Comparison of ENCODE assay signal across 11 mouse cellular contexts in the genomic region with DNA sequence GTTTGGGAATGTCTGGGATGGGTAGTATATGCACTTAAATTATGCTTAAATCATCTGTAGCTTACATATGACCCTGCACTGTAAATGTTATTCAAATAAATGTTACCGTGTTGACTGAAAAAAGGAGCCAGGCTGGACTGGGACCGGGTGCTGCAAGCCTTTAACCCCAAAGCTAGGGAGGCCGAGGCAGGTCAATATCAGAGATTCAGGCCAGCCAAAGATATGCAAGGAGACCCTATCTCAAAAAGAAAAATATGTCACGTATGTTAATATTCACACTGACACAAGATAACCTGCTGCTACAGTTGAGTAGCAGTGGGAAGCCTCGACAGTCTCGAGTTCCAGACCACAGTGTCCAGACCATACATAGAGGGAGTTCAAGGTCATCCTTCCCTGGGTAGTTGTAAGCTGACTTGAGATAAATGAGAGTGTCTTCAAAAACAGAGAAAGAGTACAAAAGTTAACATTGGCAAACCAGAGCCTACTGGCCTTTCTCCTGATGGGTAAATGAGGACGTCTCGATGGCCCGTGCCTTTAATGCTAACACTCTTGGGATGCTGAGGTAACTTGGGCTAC. TPM values are rescaled to one million over a fixed set of nuclear protein-coding genes. Genes with fewer than 3 reads are reported as not detected.
DNase-seq lines count a peak whose midpoint lies in the region; ATAC-seq lines count a peak whose summit lies in the region.
"Had no signal": no experiment of that assay in that cellular context is flagged by ENCODE, and none has a peak within 500 bp of the region (broad histone marks: within the 10 kb centered on the region; RNA-seq: fewer than 3 reads in every experiment).

No protein-coding gene starts in this region.

- no peak for ATAC-seq in lung, embryonic 16.5 days (ENCODE audit: low read depth)
- no peak for ATAC-seq in forebrain, embryonic 11.5 days (replicated peaks; ENCODE audit: low FRiP score)
- no peak for ATAC-seq in limb, embryonic 12.5 days (ENCODE audit: insufficient number of reproducible peaks, insufficient read depth, low FRiP score, low TSS enrichment, low read depth)
- ATAC-seq in stomach, embryonic 14.5 days (ENCODE audit: insufficient number of reproducible peaks, insufficient read depth, low FRiP score, low read depth) = no peak

- H3K4me3 ChIP-seq in lung, embryonic 16.5 days (ENCODE audit: low read length) = peak overlapping the region; percentile 22
- peak overlapping the region; percentile 81 for H3K4me3 ChIP-seq in forebrain, embryonic 11.5 days (ENCODE audit: low read depth, low read length)
- peak overlapping the region; percentile 84 for H3K4me3 ChIP-seq in limb, embryonic 12.5 days (replicated peaks)
- H3K4me3 ChIP-seq in stomach, embryonic 14.5 days (ENCODE audit: low read depth, low read length) = peak overlapping the region; percentile 53

- peak overlapping the region; percentile 72 for H3K4me2 ChIP-seq in lung, embryonic 16.5 days (ENCODE audit: low read depth, low read length)
- peak overlapping the region; percentile 69 for H3K4me2 ChIP-seq in forebrain, embryonic 11.5 days (ENCODE audit: low read depth, low read length, severe bottlenecking)
- H3K4me2 ChIP-seq in limb, embryonic 12.5 days = peak overlapping the region; percentile 89
- peak overlapping the region; percentile 95 for H3K4me2 ChIP-seq in stomach, embryonic 14.5 days (replicated peaks; ENCODE audit: low read depth, low read length)

- H3K27me3 ChIP-seq in lung, embryonic 16.5 days (ENCODE audit: control insufficient read depth, insufficient read depth, low read depth, low read length) = no peaks in the 10 kb centered on the region
- no peaks in the 10 kb centered on the region for H3K27me3 ChIP-seq in forebrain, embryonic 11.5 days (ENCODE audit: control insufficient read depth, insufficient read depth, low read length)
- H3K27me3 ChIP-seq in limb, embryonic 12.5 days = no peaks in the 10 kb centered on the region
- no peaks in the 10 kb centered on the region for H3K27me3 ChIP-seq in stomach, embryonic 14.5 days (ENCODE audit: control insufficient read depth, insufficient read depth, low read length)

- peaks cover 3% of the 10 kb centered on the region for H3K36me3 ChIP-seq in lung, embryonic 16.5 days (ENCODE audit: control insufficient read depth, insufficient read depth, low read length)
- H3K36me3 ChIP-seq in forebrain, embryonic 11.5 days (ENCODE audit: control insufficient read depth, insufficient read depth, low read length) = no peaks in the 10 kb centered on the region
- H3K36me3 ChIP-seq in limb, embryonic 12.5 days = peaks cover 33% of the 10 kb centered on the region
- H3K36me3 ChIP-seq in stomach, embryonic 14.5 days (ENCODE audit: control insufficient read depth, insufficient read depth, low read length) = peaks cover 17% of the 10 kb centered on the region

- H3K9me3 ChIP-seq in lung, embryonic 16.5 days (ENCODE audit: control insufficient read depth, low read length) = no peaks in the 10 kb centered on the region
- no peaks in the 10 kb centered on the region for H3K9me3 ChIP-seq in forebrain, embryonic 11.5 days (ENCODE audit: control insufficient read depth, low read length)
- no peaks in the 10 kb centered on the region for H3K9me3 ChIP-seq in limb, embryonic 12.5 days
- H3K9me3 ChIP-seq in stomach, embryonic 14.5 days (ENCODE audit: control insufficient read depth, low read depth, low read length) = no peaks in the 10 kb centered on the region

- intact Hi-C loops in gastrocnemius, postnatal 14 days (cut with DNase I; ENCODE audit: low total_unique reads) = no loop called here

- peak overlapping the region; percentile 86 for H3K9ac ChIP-seq in lung, embryonic 16.5 days (ENCODE audit: low read length)
- no peak overlapping the region for H3K9ac ChIP-seq in forebrain, embryonic 11.5 days (ENCODE audit: low read length)
- peak overlapping the region; percentile 83; the same call in 1 of the 2 replicates for H3K9ac ChIP-seq in limb, embryonic 12.5 days (replicated peaks)
- H3K9ac ChIP-seq in stomach, embryonic 14.5 days (replicated peaks; ENCODE audit: low read depth, low read length) = no peak overlapping the region

- WGBS in lung, embryonic 16.5 days = 61% methylated on average over 9 of the region's 9 CpGs
- 67% methylated on average over 9 of the region's 9 CpGs for WGBS in forebrain, embryonic 11.5 days
- WGBS in limb, embryonic 12.5 days = 75% methylated on average over 9 of the region's 9 CpGs
- WGBS in stomach, embryonic 14.5 days = 62% methylated on average over 9 of the region's 9 CpGs

- H3K4me1 ChIP-seq in lung, embryonic 16.5 days (replicated peaks; ENCODE audit: control insufficient read depth, insufficient read depth, low read length) = peaks cover 18% of the 10 kb centered on the region
- H3K4me1 ChIP-seq in forebrain, embryonic 11.5 days (replicated peaks; ENCODE audit: control insufficient read depth, insufficient read depth, low read length) = peaks cover 9% of the 10 kb centered on the region
- peaks cover 25% of the 10 kb centered on the region for H3K4me1 ChIP-seq in limb, embryonic 12.5 days (replicated peaks)
- peaks cover 16% of the 10 kb centered on the region for H3K4me1 ChIP-seq in stomach, embryonic 14.5 days (ENCODE audit: control insufficient read depth, insufficient read depth, low read length)

- no peak overlapping the region for H3K27ac ChIP-seq in lung, embryonic 16.5 days (ENCODE audit: low read length)
- no peak overlapping the region for H3K27ac ChIP-seq in forebrain, embryonic 11.5 days (ENCODE audit: low read depth, low read length)
- H3K27ac ChIP-seq in limb, embryonic 12.5 days = no peak overlapping the region
- H3K27ac ChIP-seq in stomach, embryonic 14.5 days (ENCODE audit: low read length) = no peak overlapping the region

- no peak for DNase-seq in lung, adult 18-20 months
- no peak for DNase-seq in forebrain, embryonic 11.5 days (ENCODE audit: low spot score)
- DNase-seq in gastrocnemius, postnatal 14 days = no peak
- no peak for DNase-seq in MN1 (ENCODE audit: low spot score)
- DNase-seq in thymus, postnatal 0 days (ENCODE audit: low spot score) = no peak
- DNase-seq: adrenal gland, adult 8-10 months had no signal

RNA-seq across cellular contexts. Expression of a gene that starts 2.2 kb away (rescaled TPM):
- 141 and 154 TPM in 2 replicates for polyA plus RNA-seq in lung, embryonic 16.5 days (2015; fragmentation: Nextera tagmentation; extraction: Ambion mirVana)
- polyA plus RNA-seq in forebrain, embryonic 11.5 days (2014; fragmentation: Nextera tagmentation; extraction: Ambion mirVana) = 168 and 175 TPM in 2 replicates
- polyA plus RNA-seq in limb, embryonic 12.5 days (2016; fragmentation: Nextera tagmentation; extraction: Ambion mirVana) = 175 and 180 TPM in 2 replicates
- polyA plus RNA-seq in stomach, embryonic 14.5 days (2014; fragmentation: Nextera tagmentation; extraction: Ambion mirVana) = 155 and 163 TPM in 2 replicates
- total RNA-seq in gastrocnemius, postnatal 14 days (2021) = 10 to 100 TPM; 15.2 to 22.7 TPM
- 138 and 165 TPM in 2 replicates for polyA plus RNA-seq in thymus, postnatal 0 days (2015; fragmentation: Nextera tagmentation; extraction: Ambion mirVana)

RNA-seq across cellular contexts. Expression of a gene that starts 2.3 kb away (rescaled TPM):
- polyA plus RNA-seq in lung, embryonic 16.5 days (2015; fragmentation: Nextera tagmentation; extraction: Ambion mirVana) = 26.2 and 29.2 TPM in 2 replicates
- polyA plus RNA-seq in forebrain, embryonic 11.5 days (2014; fragmentation: Nextera tagmentation; extraction: Ambion mirVana) = 39.3 and 44.1 TPM in 2 replicates
- 35.8 and 39.0 TPM in 2 replicates for polyA plus RNA-seq in limb, embryonic 12.5 days (2016; fragmentation: Nextera tagmentation; extraction: Ambion mirVana)
- 22.1 and 23.1 TPM in 2 replicates for polyA plus RNA-seq in stomach, embryonic 14.5 days (2014; fragmentation: Nextera tagmentation; extraction: Ambion mirVana)
- total RNA-seq in gastrocnemius, postnatal 14 days (2021) = 1 to 10 TPM; 3.5 to 4.0 TPM
- polyA plus RNA-seq in thymus, postnatal 0 days (2015; fragmentation: Nextera tagmentation; extraction: Ambion mirVana) = 27.0 and 30.6 TPM in 2 replicates

RNA-seq across cellular contexts. Expression of a gene that starts 22.3 kb away (rescaled TPM):
- 5.6 and 5.7 TPM in 2 replicates for polyA plus RNA-seq in lung, embryonic 16.5 days (2015; fragmentation: Nextera tagmentation; extraction: Ambion mirVana)
- polyA plus RNA-seq in forebrain, embryonic 11.5 days (2014; fragmentation: Nextera tagmentation; extraction: Ambion mirVana) = 13.1 and 14.9 TPM in 2 replicates
- polyA plus RNA-seq in limb, embryonic 12.5 days (2016; fragmentation: Nextera tagmentation; extraction: Ambion mirVana) = 53.3 and 54.3 TPM in 2 replicates
- polyA plus RNA-seq in stomach, embryonic 14.5 days (2014; fragmentation: Nextera tagmentation; extraction: Ambion mirVana) = 5.5 and 5.7 TPM in 2 replicates
- 1 to 10 TPM in 1 of 2 experiments, under 1 TPM in 1; 0.71 to 1.3 TPM for total RNA-seq in gastrocnemius, postnatal 14 days (2021)
- polyA plus RNA-seq in thymus, postnatal 0 days (2015; fragmentation: Nextera tagmentation; extraction: Ambion mirVana) = 0.61 and 0.77 TPM in 2 replicates

RNA-seq across cellular contexts. Expression of a gene that starts 23.4 kb away (rescaled TPM):
- 10.5 and 12.7 TPM in 2 replicates for polyA plus RNA-seq in lung, embryonic 16.5 days (2015; fragmentation: Nextera tagmentation; extraction: Ambion mirVana)
- polyA plus RNA-seq in forebrain, embryonic 11.5 days (2014; fragmentation: Nextera tagmentation; extraction: Ambion mirVana) = 9.3 and 12.6 TPM in 2 replicates
- polyA plus RNA-seq in limb, embryonic 12.5 days (2016; fragmentation: Nextera tagmentation; extraction: Ambion mirVana) = 3.0 and 4.8 TPM in 2 replicates
- 8.8 and 10.0 TPM in 2 replicates for polyA plus RNA-seq in stomach, embryonic 14.5 days (2014; fragmentation: Nextera tagmentation; extraction: Ambion mirVana)
- total RNA-seq in gastrocnemius, postnatal 14 days (2021) = 100 to 1,000 TPM; 384 to 403 TPM
- 1.7 and 1.8 TPM in 2 replicates for polyA plus RNA-seq in thymus, postnatal 0 days (2015; fragmentation: Nextera tagmentation; extraction: Ambion mirVana)
- total RNA-seq: neutrophil, adult 5-6 weeks had no signal

RNA-seq across cellular contexts. Expression of a gene that starts 33.4 kb away (rescaled TPM):
- polyA plus RNA-seq in lung, embryonic 16.5 days (2015; fragmentation: Nextera tagmentation; extraction: Ambion mirVana) = 1.9 TPM in 2 replicates
- polyA plus RNA-seq in forebrain, embryonic 11.5 days (2014; fragmentation: Nextera tagmentation; extraction: Ambion mirVana) = 2.1 and 2.6 TPM in 2 replicates
- 1.9 and 3.3 TPM in 2 replicates for polyA plus RNA-seq in limb, embryonic 12.5 days (2016; fragmentation: Nextera tagmentation; extraction: Ambion mirVana)
- 1.4 and 2.3 TPM in 2 replicates for polyA plus RNA-seq in stomach, embryonic 14.5 days (2014; fragmentation: Nextera tagmentation; extraction: Ambion mirVana)
- under 1 TPM; 0.06 to 0.07 TPM for total RNA-seq in gastrocnemius, postnatal 14 days (2021)
- 0.12 and 0.20 TPM in 2 replicates for polyA plus RNA-seq in thymus, postnatal 0 days (2015; fragmentation: Nextera tagmentation; extraction: Ambion mirVana)
- total RNA-seq: hematopoietic stem cell, adult 5-6 weeks had no signal

Comparison
In these comparisons a context has a peak if more than half of its experiments do, and no peak if none do; other contexts are left out.
1. H3K4me3 ChIP-seq: peak in every context shown above with its lines; median percentile 84 in limb, embryonic 12.5 days; 81 in forebrain, embryonic 11.5 days; 53 in stomach, embryonic 14.5 days; 22 in lung, embryonic 16.5 days.
2. H3K9ac ChIP-seq: peak in lung, embryonic 16.5 days (single experiment) and limb, embryonic 12.5 days (single experiment); none in forebrain, embryonic 11.5 days (single experiment) and stomach, embryonic 14.5 days (single experiment).
3. Peak in every context shown above with its lines, with median percentiles within 50 percentile points of each other: H3K4me2 ChIP-seq.